Mouse (Mus musculus): ENCODE data around the gene Bach2. TPM values are rescaled to one million over a fixed set of nuclear protein-coding genes. Genes with fewer than 3 reads are reported as not detected.

Gene Bach2
- total RNA-seq, 2 experiments from 2014 or later, result 4.7 to 6.4 TPM

- peak; percentile 33 for DNase-seq
- intact Hi-C loops (cut with DNase I; ENCODE audit: low total_unique reads), result no loop called here
Observed at GRCm38 (mm10) chr4:32561555-32562095, 323.0 kb downstream of the Bach2 start.

GRCm38 (mm10) chr4:32562319-32563115 lies 323.9 kb downstream of the Bach2 start:
- intact Hi-C loops (cut with DNase I; ENCODE audit: low total_unique reads), result no loop called here
- DNase-seq, result no peak

GRCm38 (mm10) chr4:32564416-32564815 lies 325.8 kb downstream of the Bach2 start:
- intact Hi-C loops (cut with DNase I; ENCODE audit: low total_unique reads), result no loop called here
- no peak for DNase-seq

GRCm38 (mm10) chr4:32564918-32565317 lies 326.3 kb downstream of the Bach2 start:
- no peak for DNase-seq
- intact Hi-C loops (cut with DNase I; ENCODE audit: low total_unique reads), result no loop called here

- intact Hi-C loops (cut with DNase I; ENCODE audit: low total_unique reads), result no loop called here
- no peak for DNase-seq
Observed at GRCm38 (mm10) chr4:32569054-32569453, 330.4 kb downstream of the Bach2 start.

DNA sequence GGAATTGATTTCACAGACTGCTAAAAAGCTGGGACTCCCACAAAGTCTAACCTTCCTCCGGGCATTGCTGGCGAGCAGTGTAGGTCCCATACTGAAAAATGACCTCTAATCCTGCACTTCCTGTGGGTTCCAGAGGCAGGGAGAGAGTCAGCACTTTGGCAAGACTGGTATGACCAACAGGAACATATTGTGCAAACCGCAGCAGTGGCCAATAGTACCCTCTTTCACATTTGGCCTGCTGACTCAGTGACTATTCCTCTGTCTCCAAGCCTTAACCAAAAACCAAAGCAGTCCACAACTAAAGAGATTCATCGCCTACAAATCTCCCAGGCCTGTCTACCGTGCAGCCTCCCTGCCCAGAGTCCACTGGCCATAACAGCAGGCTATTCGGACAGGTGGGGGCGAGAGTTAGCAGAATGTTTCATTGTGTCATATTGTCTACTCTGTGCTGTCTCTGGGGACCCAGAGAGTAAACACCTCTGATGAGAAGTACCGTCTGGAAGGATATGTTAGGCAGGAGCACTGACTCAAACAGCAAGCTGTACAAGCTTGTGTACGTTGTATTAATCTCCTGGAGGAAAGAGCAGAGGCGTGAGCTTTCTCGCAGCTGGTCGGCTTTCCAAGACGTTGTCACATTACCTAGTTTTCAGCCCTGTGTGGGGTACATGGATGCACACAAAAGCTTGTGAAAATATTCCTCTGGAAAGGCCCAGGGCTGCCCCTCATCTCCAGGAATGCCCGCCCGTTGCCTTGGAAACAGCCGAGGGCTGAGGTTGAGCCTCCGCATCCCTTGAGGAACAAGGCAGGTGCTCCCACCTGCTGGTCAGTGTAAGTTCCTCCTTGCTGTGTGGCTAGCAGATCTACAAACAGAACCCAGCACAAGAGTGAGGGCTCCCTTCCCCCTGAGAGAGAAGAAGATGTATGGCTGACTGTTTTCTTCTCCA lies 331.7 kb downstream of the Bach2 start:
- intact Hi-C loops (cut with DNase I; ENCODE audit: low total_unique reads), result loop anchor here (5.0 kb wide), 1 partner anchor 513 kb away; no protein-coding TSS in a partner anchor
- DNase-seq, result no peak

DNA sequence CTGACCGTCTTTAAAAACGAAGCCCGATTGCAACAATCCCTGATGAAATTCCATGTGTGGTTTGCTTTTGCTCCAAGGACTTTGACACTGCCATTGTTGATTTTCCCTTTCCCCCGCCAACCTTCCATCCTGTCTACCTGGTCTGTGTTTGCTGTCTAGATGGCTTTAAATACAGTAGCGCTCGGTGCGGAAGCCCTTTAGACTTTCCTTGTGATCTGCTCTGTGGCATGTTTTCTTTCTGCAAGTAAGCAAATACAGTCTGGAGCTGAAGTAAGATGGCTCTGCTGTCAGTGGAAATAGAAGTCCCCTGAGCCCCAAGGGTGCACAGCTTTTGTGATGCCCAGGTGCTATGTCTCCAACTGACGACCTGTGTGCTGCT lies 332.3 kb downstream of the Bach2 start:
- intact Hi-C loops (cut with DNase I; ENCODE audit: low total_unique reads), result loop anchor here (5.0 kb wide), 1 partner anchor 514 kb away; no protein-coding TSS in a partner anchor
- no peak for DNase-seq

- no peak for DNase-seq
- intact Hi-C loops (cut with DNase I; ENCODE audit: low total_unique reads), result loop anchor here (5.0 kb wide), 1 partner anchor 514 kb away; no protein-coding TSS in a partner anchor
Observed at GRCm38 (mm10) chr4:32571441-32571840, 332.8 kb downstream of the Bach2 start.

DNA sequence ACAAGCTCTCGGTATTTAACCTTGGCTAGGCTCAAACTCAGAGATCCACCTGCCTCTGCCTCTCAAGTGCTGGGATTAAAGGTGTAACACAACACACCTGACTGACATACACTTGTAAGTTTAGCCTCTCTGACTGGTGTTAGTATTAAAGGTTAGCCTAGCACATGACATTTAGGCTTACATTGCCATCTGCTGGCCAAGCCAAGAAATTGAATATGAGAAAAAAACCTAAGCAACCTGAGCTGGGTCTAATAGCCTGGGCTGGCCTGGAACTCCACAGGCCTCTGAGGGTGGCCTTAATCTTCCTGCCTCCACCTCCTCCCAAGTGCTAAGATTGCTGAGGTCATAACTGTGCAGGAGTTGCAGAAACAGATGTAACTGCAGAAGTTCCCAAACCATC lies 333.5 kb downstream of the Bach2 start:
- intact Hi-C loops (cut with DNase I; ENCODE audit: low total_unique reads), result loop anchor here (5.0 kb wide), 1 partner anchor 515 kb away; no protein-coding TSS in a partner anchor
- no peak for DNase-seq

DNA sequence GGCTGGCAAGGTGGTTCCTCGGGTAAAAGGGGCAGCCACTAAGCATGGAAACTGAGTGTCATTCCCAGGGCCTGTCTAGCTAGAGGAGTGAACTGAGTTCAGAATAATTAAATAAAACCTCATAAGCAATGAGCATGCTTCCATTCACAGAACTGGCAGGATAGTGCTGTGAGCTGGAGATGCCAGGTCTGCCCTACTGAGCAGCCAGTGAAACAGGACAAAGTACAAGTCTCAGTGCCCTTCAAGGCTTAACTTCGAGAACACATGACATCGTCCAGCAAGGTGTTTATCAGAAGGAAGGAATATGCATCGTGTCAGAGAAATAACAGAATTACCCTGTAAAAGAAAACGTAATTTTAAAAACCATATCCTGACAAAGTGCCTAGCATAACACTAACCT lies 335.0 kb downstream of the Bach2 start:
- intact Hi-C loops (cut with DNase I; ENCODE audit: low total_unique reads), result loop anchor here (5.0 kb wide), 1 partner anchor 516 kb away; no protein-coding TSS in a partner anchor
- DNase-seq, result no peak

DNA sequence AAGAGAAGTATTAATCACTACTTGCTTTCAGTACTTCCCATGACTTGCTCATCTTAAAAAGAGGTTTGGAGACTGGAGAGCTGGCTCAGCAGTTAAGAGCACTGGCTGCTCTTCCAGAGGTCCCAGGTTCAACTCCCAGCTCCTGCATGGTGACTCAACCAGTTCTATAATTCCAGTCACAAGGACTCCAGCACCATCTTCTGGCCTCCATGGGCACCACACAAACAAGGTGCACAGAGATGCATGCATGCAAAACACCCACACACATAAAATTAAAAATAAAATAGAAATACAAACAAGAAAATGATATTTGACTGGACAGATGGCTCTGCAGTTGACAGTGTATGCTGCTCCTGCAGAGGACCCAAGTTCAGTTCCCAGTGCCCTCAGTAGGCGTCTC lies 336.0 kb downstream of the Bach2 start:
- intact Hi-C loops (cut with DNase I; ENCODE audit: low total_unique reads), result loop anchor here (5.0 kb wide), 1 partner anchor 517 kb away; no protein-coding TSS in a partner anchor
- no peak for DNase-seq

- intact Hi-C loops (cut with DNase I; ENCODE audit: low total_unique reads), result no loop called here
- DNase-seq, result no peak
Observed at GRCm38 (mm10) chr4:32575165-32575564, 336.6 kb downstream of the Bach2 start.

DNA sequence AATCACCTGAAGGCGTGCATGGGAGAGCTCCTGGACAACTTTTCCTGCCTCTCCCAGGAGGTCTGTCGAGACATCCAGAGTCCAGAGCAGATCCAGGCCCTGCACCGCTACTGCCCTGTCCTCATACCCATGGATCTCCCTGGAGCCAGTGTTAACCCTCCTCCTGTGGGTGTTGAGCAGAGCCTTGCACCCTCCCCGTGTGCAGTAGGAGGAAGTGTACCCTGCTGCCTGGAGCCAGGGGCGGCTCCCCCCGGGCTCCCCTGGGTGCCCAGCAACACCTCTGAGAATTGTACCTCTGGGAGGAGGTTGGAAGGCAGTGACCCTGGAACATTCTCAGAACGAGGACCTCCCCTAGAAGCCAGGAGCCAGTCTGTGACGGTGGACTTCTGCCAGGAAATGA lies 341.2 kb downstream of the Bach2 start:
- intact Hi-C loops (cut with DNase I; ENCODE audit: low total_unique reads), result no loop called here
- no peak for DNase-seq

- no peak for DNase-seq
- intact Hi-C loops (cut with DNase I; ENCODE audit: low total_unique reads), result no loop called here
Observed at GRCm38 (mm10) chr4:32584181-32584580, 345.6 kb downstream of the Bach2 start.

DNA sequence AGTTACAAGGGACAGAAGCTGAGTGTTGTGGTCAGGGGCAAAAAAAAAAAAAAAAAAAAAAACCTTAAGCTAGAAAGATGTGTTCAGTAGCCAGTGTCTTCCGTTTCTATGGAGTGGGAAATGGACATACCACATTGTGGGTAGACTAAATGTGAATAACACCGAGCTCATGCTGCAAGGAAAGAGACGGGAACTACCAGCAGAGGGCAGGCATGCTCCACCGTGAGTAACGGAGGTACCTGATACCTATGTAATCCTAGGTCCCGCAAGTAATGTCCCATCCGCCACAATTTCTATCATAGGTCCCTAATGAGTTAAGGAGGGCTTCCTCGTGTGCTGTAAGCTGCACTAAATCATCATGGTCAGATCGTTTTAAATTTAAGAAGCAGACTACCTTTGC lies 348.0 kb downstream of the Bach2 start:
- intact Hi-C loops (cut with DNase I; ENCODE audit: low total_unique reads), result no loop called here
- no peak for DNase-seq

GRCm38 (mm10) chr4:32587543-32587942 lies 348.9 kb downstream of the Bach2 start:
- intact Hi-C loops (cut with DNase I; ENCODE audit: low total_unique reads), result no loop called here
- DNase-seq, result no peak

DNA sequence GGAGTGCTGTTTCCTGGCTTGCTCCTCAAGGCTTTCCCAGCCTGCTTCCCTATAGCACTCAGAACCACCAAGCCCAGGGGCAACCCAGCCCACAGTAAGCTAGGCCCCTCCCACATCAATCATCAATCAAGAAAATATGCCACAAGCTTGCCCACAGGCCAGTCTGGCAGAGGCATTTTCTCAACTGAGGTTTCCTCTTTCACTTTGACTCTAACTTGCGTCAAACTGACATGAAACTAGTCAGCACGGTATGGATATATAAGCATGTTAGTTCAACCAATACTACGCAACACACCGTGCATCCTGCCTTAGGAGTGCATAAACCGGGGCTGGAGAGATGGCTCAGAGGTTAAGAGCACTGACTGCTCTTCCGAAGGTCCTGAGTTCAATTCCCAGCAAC lies 349.6 kb downstream of the Bach2 start:
- DNase-seq, result no peak
- intact Hi-C loops (cut with DNase I; ENCODE audit: low total_unique reads), result no loop called here

DNA sequence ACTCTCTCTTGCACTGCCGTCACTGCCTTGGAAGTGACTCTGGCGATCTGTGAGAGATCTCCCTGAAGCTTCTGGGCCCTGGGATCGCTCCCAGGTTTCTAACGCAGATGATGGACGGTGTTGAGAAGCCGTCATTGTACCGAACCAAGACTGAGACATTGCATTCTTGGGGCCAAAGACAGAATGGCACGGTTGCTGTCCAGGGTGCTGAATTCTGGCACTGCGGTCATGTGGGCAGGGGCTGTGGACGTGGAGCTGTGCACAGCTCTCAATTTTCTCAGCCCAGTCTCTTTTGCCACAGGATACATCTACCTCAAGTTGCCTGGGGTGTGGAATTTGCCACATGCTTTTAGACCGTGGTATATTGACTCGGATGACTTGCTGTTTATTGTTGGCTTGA lies 362.5 kb downstream of the Bach2 start:
- intact Hi-C loops (cut with DNase I; ENCODE audit: low total_unique reads), result no loop called here
- DNase-seq, result peak; percentile 51

DNA sequence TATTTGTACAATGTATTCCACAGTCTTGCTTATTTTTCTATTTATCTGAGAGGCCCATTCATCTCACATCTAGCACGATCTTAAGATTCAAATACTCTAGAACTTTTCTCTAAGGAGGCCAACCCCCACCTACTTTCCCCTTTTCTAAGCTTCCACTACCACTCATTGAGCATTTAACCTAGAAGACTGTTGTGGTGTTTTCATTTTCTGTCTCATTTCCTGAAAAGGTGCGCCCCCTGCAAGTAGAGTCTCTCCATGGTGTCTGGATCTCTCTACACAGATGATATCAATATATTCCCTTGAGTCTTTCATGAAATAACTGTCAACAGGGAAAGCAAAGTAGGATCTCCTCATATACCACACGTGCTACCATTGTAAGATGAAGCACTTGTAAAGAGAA lies 364.1 kb downstream of the Bach2 start, which contains the start of gene Gja10:
Gene Gja10, minus strand, starts transcription at position 101 of the 400 bp plus-strand sequence.
- no peak for DNase-seq
- intact Hi-C loops (cut with DNase I; ENCODE audit: low total_unique reads), result no loop called here
